Mouse (Mus musculus): ENCODE measurements around the gene Rdh12. TPM values are rescaled to one million over a fixed set of nuclear protein-coding genes. Genes with fewer than 3 reads are reported as not detected.

Gene Rdh12
- total RNA-seq, 2 experiments from 2014 or later = 0.20 to 0.21 TPM

GRCm38 (mm10) chr12:79253294-79254053 is 44.8 kb downstream of the Rdh12 start:
- DNase-seq = no peak

GRCm38 (mm10) chr12:79254975-79255374 is 46.3 kb downstream of the Rdh12 start:
- DNase-seq = no peak

- DNase-seq = no peak
Observed at GRCm38 (mm10) chr12:79260154-79260553, 51.4 kb downstream of the Rdh12 start.

- no peak for DNase-seq
Observed at GRCm38 (mm10) chr12:79261035-79261434, 52.3 kb downstream of the Rdh12 start.

Other genes with a start within 250 kb of the Rdh12 start
- 1 to 10 TPM; 8.5 to 9.5 TPM for gene Tmem229b, start 201.3 kb upstream of the Rdh12 start, total RNA-seq (2021)
- gene Plekhh1, start 179.8 kb upstream of the Rdh12 start, total RNA-seq (2021) = 1 to 10 TPM; 1.3 to 2.3 TPM
- 1 to 10 TPM; 1.4 to 1.6 TPM for gene Pigh, start 119.3 kb upstream of the Rdh12 start, total RNA-seq (2021)
- not detected for gene Arg2, start 78.1 kb upstream of the Rdh12 start, total RNA-seq (2021)
- 10 to 100 TPM; 60.1 to 66.5 TPM for gene Vti1b, start 36.2 kb upstream of the Rdh12 start, total RNA-seq (2021)
- 1 to 10 TPM; 2.4 to 2.7 TPM for gene Rdh11, start 16.6 kb upstream of the Rdh12 start, total RNA-seq (2021)
- 10 to 100 TPM; 15.4 to 16.2 TPM for gene Zfyve26, start 87.4 kb downstream of the Rdh12 start, total RNA-seq (2021)
- under 1 TPM in 1 of 2 experiments, not detected in 1; 0.13 TPM for gene Rad51b, start 88.4 kb downstream of the Rdh12 start, total RNA-seq (2021)

Data from gastrocnemius, postnatal 25 days (tissue).